Mouse (Mus musculus) ovary, postnatal 10 days (tissue): ENCODE measurements at regions not wholly inside any gene's neighbourhood (a gene's known extent, or its start where the extent isn't known, plus 50 kb on each side); places are given as distances from the start of the nearest gene placed in this dataset.

ENCODE experiments used
- DNase-seq: peaks from one replicate; pipeline ENCODE4 v3.0.0; 2022; ENCODE audit warnings: low spot score

GRCm38 (mm10) chr1:155041592-155041991 is 57.8 kb downstream of the Ier5 start:
- no peak for DNase-seq

- no peak for DNase-seq
Observed at GRCm38 (mm10) chr1:155040939-155041371, 58.5 kb downstream of the Ier5 start.

GRCm38 (mm10) chr1:155040086-155040726 is 59.2 kb downstream of the Ier5 start:
- no peak for DNase-seq

- no peak for DNase-seq
Observed at GRCm38 (mm10) chr1:155038631-155039625, 60.5 kb downstream of the Ier5 start.

- no peak for DNase-seq
Observed at GRCm38 (mm10) chr1:155037479-155037878, 62.0 kb downstream of the Ier5 start.

- no peak for DNase-seq
Observed at GRCm38 (mm10) chr1:155030908-155031307, 68.5 kb downstream of the Ier5 start.

GRCm38 (mm10) chr1:155029195-155029879 is 70.1 kb downstream of the Ier5 start:
- DNase-seq: no peak

GRCm38 (mm10) chr1:155028735-155029134 is 70.7 kb downstream of the Ier5 start:
- DNase-seq: no peak

GRCm38 (mm10) chr1:155028147-155028546 is 71.3 kb downstream of the Ier5 start:
- DNase-seq: no peak

- no peak for DNase-seq
Observed at GRCm38 (mm10) chr1:155027583-155027982, 71.9 kb downstream of the Ier5 start.

- DNase-seq: peak; percentile 56
Observed at GRCm38 (mm10) chr1:155025862-155026478, 73.5 kb downstream of the Ier5 start.

- DNase-seq: no peak
Observed at GRCm38 (mm10) chr1:155023324-155023723, 76.1 kb downstream of the Ier5 start.

GRCm38 (mm10) chr1:155015669-155016068 is 83.8 kb downstream of the Ier5 start:
- DNase-seq: no peak

GRCm38 (mm10) chr1:155014944-155015343 is 84.5 kb downstream of the Ier5 start:
- DNase-seq: no peak

- no peak for DNase-seq
Observed at GRCm38 (mm10) chr1:155013784-155014183, 85.7 kb downstream of the Ier5 start.

GRCm38 (mm10) chr1:155013361-155013760 is 86.1 kb downstream of the Ier5 start:
- no peak for DNase-seq

- peak; percentile 66 for DNase-seq
Observed at GRCm38 (mm10) chr1:155006539-155007486, 92.6 kb downstream of the Ier5 start.

- no peak for DNase-seq
Observed at GRCm38 (mm10) chr1:155006099-155006498, 93.3 kb downstream of the Ier5 start.

- DNase-seq: no peak
Observed at GRCm38 (mm10) chr1:155000301-155000700, 99.1 kb downstream of the Ier5 start.

GRCm38 (mm10) chr1:154999501-155000131 is 99.8 kb downstream of the Ier5 start:
- DNase-seq: no peak
